Mouse (Mus musculus): ENCODE measurements around the gene Dnase1l3.

GRCm38 (mm10) chr14:7932151-7932550 lies 62.2 kb downstream of the Dnase1l3 start:
- TF ChIP-seq CTCF (IDR thresholded peaks at IDR 0.05; ENCODE audit: low read depth), result no peak
- TF ChIP-seq EP300 (IDR thresholded peaks at IDR 0.05; ENCODE audit: low read depth), result no peak
